Mouse (Mus musculus) heart, postnatal 0 days (tissue): ENCODE data around the gene Dmrt1.

Experiments used
- CTCF ChIP-seq: IDR thresholded peaks from 2 replicates; pipeline ENCODE4 v1.5.1; 2016; ENCODE audit warnings: antibody characterized with exemption, control low read depth, low read depth
- EP300 ChIP-seq: IDR thresholded peaks from 2 replicates; pipeline ENCODE4 v1.6.1; 2016; ENCODE audit warnings: antibody characterized with exemption, low read depth

DNA sequence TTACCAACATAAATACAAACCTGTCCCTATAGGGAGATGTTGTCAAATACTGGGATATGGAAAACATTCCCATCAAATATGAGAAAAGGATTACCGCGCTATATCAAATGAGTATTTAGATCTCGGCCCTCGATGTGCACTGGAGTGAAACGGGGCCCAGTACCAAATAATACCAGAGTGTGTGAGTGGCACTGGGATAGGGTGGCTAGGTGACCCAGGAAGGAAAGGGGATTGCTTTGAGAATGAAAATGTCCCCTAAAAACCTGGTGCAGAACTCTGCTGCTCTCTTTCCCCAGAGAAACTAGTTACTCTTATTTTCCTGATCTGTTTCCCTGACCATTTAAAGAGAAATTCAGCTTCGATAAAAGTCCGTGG lies 102.8 kb downstream of the Dmrt1 start:
- TF ChIP-seq CTCF: no peak
- TF ChIP-seq EP300: no peak
